Mouse (Mus musculus) neural tube, embryonic 12.5 days (tissue): ENCODE results near the gene Snx29. TPM values are rescaled to one million over a fixed set of nuclear protein-coding genes. Genes with fewer than 3 reads are reported as not detected.

Experiments used
- ATAC-seq: fragments of 200-750 bp; cut with Nextera tagmentation; 2 replicates; pipeline ENCODE4 v1.8.0; 2017; ENCODE audit warnings: low read depth, mild to moderate bottlenecking, moderate TSS enrichment, moderate library complexity; ENCODE audit not compliant: low FRiP score
- H3K27ac ChIP-seq: fragments of 300-500 bp; sonication (generic); 2 replicates; pipeline ENCODE4 v1.5.1; 2016
- H3K27me3 ChIP-seq: fragments of 300-500 bp; sonication (generic); replicated peaks from 2 replicates; pipeline ENCODE4 v1.6.1; 2016; ENCODE audit warnings: mild to moderate bottlenecking
- H3K36me3 ChIP-seq: fragments of 300-500 bp; sonication (generic); 2 replicates; pipeline ENCODE4 v1.6.1; 2016; ENCODE audit warnings: mild to moderate bottlenecking
- H3K4me1 ChIP-seq: fragments of 300-500 bp; sonication (generic); 2 replicates; pipeline ENCODE4 v1.6.1; 2016
- H3K4me2 ChIP-seq: fragments of 300-500 bp; sonication (generic); replicated peaks from 2 replicates; pipeline ENCODE4 v1.6.1; 2016; ENCODE audit warnings: mild to moderate bottlenecking
- H3K4me3 ChIP-seq: fragments of 300-500 bp; sonication (generic); 2 replicates; pipeline ENCODE4 v1.5.1; 2016
- H3K9ac ChIP-seq: fragments of 300-500 bp; sonication (generic); 2 replicates; pipeline ENCODE4 v1.6.1; 2016; ENCODE audit warnings: mild to moderate bottlenecking
- H3K9me3 ChIP-seq: fragments of 300-500 bp; sonication (generic); 2 replicates; pipeline ENCODE4 v1.6.1; 2016; ENCODE audit warnings: mild to moderate bottlenecking
- WGBS: fragments of 180-500 bp; shearing (Covaris S2); methylation state at CpG from one replicate; pipeline ENCODE4 v1.1.7; 2016; 5-methylcytosine and 5-hydroxymethylcytosine counted together
- polyA plus RNA-seq: library from polyadenylated mRNA; unstranded; fragments of >200 nt; fragmentation: Nextera tagmentation; extraction: Ambion mirVana; gene quantifications from 2 replicates; pipeline ENCODE4 v1.2.1, GENCODE M21; 2016

Snx29 gene
- polyA plus RNA-seq, 1 experiment from 2014 or later, result 18.1 TPM

- no peaks in the 10 kb centered on the region for H3K27me3 ChIP-seq
- no peak overlapping the region for H3K27ac ChIP-seq
- no peak overlapping the region for H3K4me2 ChIP-seq
- peaks cover 14% of the 10 kb centered on the region for H3K4me1 ChIP-seq
- no peak overlapping the region for H3K4me3 ChIP-seq
- ATAC-seq, result no peak
- H3K9me3 ChIP-seq, result no peaks in the 10 kb centered on the region
- peaks cover 6% of the 10 kb centered on the region; the same call in 1 of the 2 replicates for H3K36me3 ChIP-seq
- WGBS, result 68% methylated on average over 1 of the region's 1 CpGs
- H3K9ac ChIP-seq, result no peak overlapping the region
These were observed 44.1 kb downstream of the Snx29 start for GRCm38 (mm10) chr16:11366851-11367250.

- H3K27ac ChIP-seq, result no peak overlapping the region
- H3K36me3 ChIP-seq, result peaks cover 6% of the 10 kb centered on the region; the same call in 1 of the 2 replicates
- 86% methylated on average over 3 of the region's 3 CpGs for WGBS
These were observed 45.7 kb downstream of the Snx29 start for GRCm38 (mm10) chr16:11368412-11368811.

GRCm38 (mm10) chr16:11369162-11369561 is 46.5 kb downstream of the Snx29 start:
- no peaks in the 10 kb centered on the region for H3K9me3 ChIP-seq
- H3K4me3 ChIP-seq, result no peak overlapping the region
- no peak overlapping the region for H3K27ac ChIP-seq
- ATAC-seq, result no peak
- no peak overlapping the region for H3K4me2 ChIP-seq
- H3K4me1 ChIP-seq, result peaks cover 14% of the 10 kb centered on the region
- peaks cover 6% of the 10 kb centered on the region; the same call in 1 of the 2 replicates for H3K36me3 ChIP-seq
- H3K9ac ChIP-seq, result no peak overlapping the region
- 82% methylated on average over 4 of the region's 4 CpGs for WGBS
- no peaks in the 10 kb centered on the region for H3K27me3 ChIP-seq

More at GRCm38 (mm10) chr16:11368412-11368811, 45.7 kb downstream of the Snx29 start:
- no peaks in the 10 kb centered on the region for H3K9me3 ChIP-seq
- H3K27me3 ChIP-seq, result no peaks in the 10 kb centered on the region
- no peak overlapping the region for H3K9ac ChIP-seq
- H3K4me3 ChIP-seq, result no peak overlapping the region
- no peak for ATAC-seq
- H3K4me1 ChIP-seq, result peaks cover 14% of the 10 kb centered on the region
- no peak overlapping the region for H3K4me2 ChIP-seq

- Histone ChIP-seq H3K9ac (no peak overlapping the region), H3K9me3 (no peaks in the 10 kb centered on the region), H3K36me3 (peaks cover 6% of the 10 kb centered on the region; the same call in 1 of the 2 replicates), H3K4me3 (no peak overlapping the region), H3K27ac (no peak overlapping the region), H3K4me1 (peaks cover 14% of the 10 kb centered on the region), H3K27me3 (no peaks in the 10 kb centered on the region), H3K4me2 (no peak overlapping the region)
- ATAC-seq, result peak; percentile 87
- 11% methylated on average over 1 of the region's 1 CpGs for WGBS
These were observed 46.9 kb downstream of the Snx29 start for GRCm38 (mm10) chr16:11369642-11370041.

GRCm38 (mm10) chr16:11370132-11370544 is 47.4 kb downstream of the Snx29 start:
- WGBS, result 71% methylated on average over 7 of the region's 7 CpGs
- H3K27ac ChIP-seq, result no peak overlapping the region
- H3K9ac ChIP-seq, result no peak overlapping the region
- no peak overlapping the region for H3K4me3 ChIP-seq
- peaks cover 14% of the 10 kb centered on the region for H3K4me1 ChIP-seq
- H3K27me3 ChIP-seq, result no peaks in the 10 kb centered on the region
- peak; percentile 59; the same call in 1 of the 2 replicates for ATAC-seq
- no peaks in the 10 kb centered on the region for H3K9me3 ChIP-seq
- H3K36me3 ChIP-seq, result peaks cover 6% of the 10 kb centered on the region; the same call in 1 of the 2 replicates
- no peak overlapping the region for H3K4me2 ChIP-seq

- Histone ChIP-seq H3K4me3 (no peak overlapping the region), H3K36me3 (no peaks in the 10 kb centered on the region; the same call in 1 of the 2 replicates), H3K27ac (no peak overlapping the region), H3K4me2 (no peak overlapping the region), H3K27me3 (no peaks in the 10 kb centered on the region), H3K9ac (no peak overlapping the region), H3K4me1 (no peaks in the 10 kb centered on the region), H3K9me3 (no peaks in the 10 kb centered on the region)
- WGBS, result 79% methylated on average over 3 of the region's 3 CpGs
- ATAC-seq, result no peak
These were observed 56.6 kb downstream of the Snx29 start for GRCm38 (mm10) chr16:11379264-11379663.

- 90% methylated on average over 5 of the region's 5 CpGs for WGBS
- Histone ChIP-seq H3K4me3 (no peak overlapping the region), H3K4me2 (no peak overlapping the region), H3K27ac (no peak overlapping the region), H3K9ac (no peak overlapping the region), H3K4me1 (no peaks in the 10 kb centered on the region), H3K36me3 (no peaks in the 10 kb centered on the region; the same call in 1 of the 2 replicates), H3K27me3 (no peaks in the 10 kb centered on the region), H3K9me3 (no peaks in the 10 kb centered on the region)
- ATAC-seq, result no peak
These were observed 57.3 kb downstream of the Snx29 start for GRCm38 (mm10) chr16:11380038-11380437.

GRCm38 (mm10) chr16:11380871-11381270 is 58.2 kb downstream of the Snx29 start:
- WGBS, result 84% methylated on average over 8 of the region's 8 CpGs
- Histone ChIP-seq H3K27me3 (no peaks in the 10 kb centered on the region), H3K9ac (no peak overlapping the region), H3K27ac (no peak overlapping the region), H3K4me3 (no peak overlapping the region), H3K36me3 (no peaks in the 10 kb centered on the region; the same call in 1 of the 2 replicates), H3K4me2 (no peak overlapping the region), H3K4me1 (no peaks in the 10 kb centered on the region), H3K9me3 (no peaks in the 10 kb centered on the region)
- ATAC-seq, result no peak

- Histone ChIP-seq H3K9ac (no peak overlapping the region), H3K27ac (no peak overlapping the region), H3K36me3 (no peaks in the 10 kb centered on the region), H3K4me3 (no peak overlapping the region), H3K4me2 (no peak overlapping the region), H3K27me3 (no peaks in the 10 kb centered on the region), H3K9me3 (no peaks in the 10 kb centered on the region), H3K4me1 (no peaks in the 10 kb centered on the region)
- no peak for ATAC-seq
- WGBS, result 78% methylated on average over 5 of the region's 5 CpGs
These were observed 61.7 kb downstream of the Snx29 start for GRCm38 (mm10) chr16:11384361-11384760.

- 76% methylated on average over 5 of the region's 5 CpGs for WGBS
- no peaks in the 10 kb centered on the region for H3K27me3 ChIP-seq
- no peak overlapping the region for H3K4me2 ChIP-seq
- no peak overlapping the region for H3K4me3 ChIP-seq
- H3K9ac ChIP-seq, result no peak overlapping the region
- no peak for ATAC-seq
- no peaks in the 10 kb centered on the region for H3K36me3 ChIP-seq
- no peaks in the 10 kb centered on the region for H3K9me3 ChIP-seq
- no peak overlapping the region for H3K27ac ChIP-seq
- no peaks in the 10 kb centered on the region for H3K4me1 ChIP-seq
These were observed 62.4 kb downstream of the Snx29 start for GRCm38 (mm10) chr16:11385150-11385549.

- H3K4me3 ChIP-seq, result no peak overlapping the region
- no peak overlapping the region for H3K27ac ChIP-seq
- H3K27me3 ChIP-seq, result no peaks in the 10 kb centered on the region
- H3K4me2 ChIP-seq, result no peak overlapping the region
- no peaks in the 10 kb centered on the region for H3K9me3 ChIP-seq
- no peaks in the 10 kb centered on the region for H3K4me1 ChIP-seq
- WGBS, result 88% methylated on average over 5 of the region's 5 CpGs
- H3K9ac ChIP-seq, result no peak overlapping the region
- no peaks in the 10 kb centered on the region for H3K36me3 ChIP-seq
- ATAC-seq, result no peak
These were observed 63.1 kb downstream of the Snx29 start for GRCm38 (mm10) chr16:11385798-11386197.

- no peak for ATAC-seq
These were observed 63.5 kb downstream of the Snx29 start for GRCm38 (mm10) chr16:11386221-11386620.

GRCm38 (mm10) chr16:11388085-11388484 is 65.4 kb downstream of the Snx29 start:
- Histone ChIP-seq H3K36me3 (no peaks in the 10 kb centered on the region), H3K27me3 (no peaks in the 10 kb centered on the region), H3K4me1 (no peaks in the 10 kb centered on the region), H3K4me3 (no peak overlapping the region), H3K9me3 (no peaks in the 10 kb centered on the region), H3K4me2 (no peak overlapping the region), H3K27ac (no peak overlapping the region), H3K9ac (no peak overlapping the region)
- no peak for ATAC-seq
- WGBS, result 85% methylated on average over 2 of the region's 2 CpGs

More at GRCm38 (mm10) chr16:11386221-11386620, 63.5 kb downstream of the Snx29 start:
- Histone ChIP-seq H3K4me3 (no peak overlapping the region), H3K4me2 (no peak overlapping the region), H3K4me1 (no peaks in the 10 kb centered on the region), H3K9ac (no peak overlapping the region), H3K27ac (no peak overlapping the region), H3K36me3 (no peaks in the 10 kb centered on the region), H3K27me3 (no peaks in the 10 kb centered on the region), H3K9me3 (no peaks in the 10 kb centered on the region)
